Mouse (Mus musculus) hindbrain, embryonic 16.5 days (tissue): ENCODE results near the gene B3gnt6. TPM values are rescaled to one million over a fixed set of nuclear protein-coding genes. Genes with fewer than 3 reads are reported as not detected.

Experiments
- ATAC-seq: fragments of 200-750 bp; cut with Nextera tagmentation; 2 replicates; pipeline ENCODE4 v1.8.0; 2017; ENCODE audit warnings: moderate TSS enrichment, moderate library complexity
- H3K27ac ChIP-seq: fragments of 300-500 bp; sonication (generic); 2 replicates; pipeline ENCODE4 v1.5.1; 2014; ENCODE audit warnings: low read depth, mild to moderate bottlenecking, control low read depth, low read length, moderate library complexity
- H3K27me3 ChIP-seq: fragments of 300-500 bp; sonication (generic); replicated peaks from 2 replicates; pipeline ENCODE4 v1.6.1; 2014; ENCODE audit warnings: low read length; ENCODE audit not compliant: control insufficient read depth, insufficient read depth
- H3K36me3 ChIP-seq: fragments of 300-500 bp; sonication (generic); 2 replicates; pipeline ENCODE4 v1.6.1; 2014; ENCODE audit warnings: mild to moderate bottlenecking, low read length, moderate library complexity, mixed read lengths; ENCODE audit not compliant: control insufficient read depth, insufficient read depth
- H3K4me1 ChIP-seq: fragments of 300-500 bp; sonication (generic); 2 replicates; pipeline ENCODE4 v1.6.1; 2014; ENCODE audit warnings: low read depth, low read length; ENCODE audit not compliant: control insufficient read depth, insufficient read depth
- H3K4me2 ChIP-seq: fragments of 300-500 bp; sonication (generic); 2 replicates; pipeline ENCODE4 v1.6.1; 2014; ENCODE audit warnings: mild to moderate bottlenecking, low read length, control low read depth, moderate library complexity
- H3K4me3 ChIP-seq: fragments of 300-500 bp; sonication (generic); 2 replicates; pipeline ENCODE4 v1.5.1; 2014; ENCODE audit warnings: mild to moderate bottlenecking, low read length, control low read depth, moderate library complexity
- H3K9ac ChIP-seq: fragments of 300-500 bp; sonication (generic); 2 replicates; pipeline ENCODE4 v1.6.1; 2014; ENCODE audit warnings: low read depth, mild to moderate bottlenecking, control low read depth, low read length, moderate library complexity
- H3K9me3 ChIP-seq: fragments of 300-500 bp; sonication (generic); 2 replicates; pipeline ENCODE4 v1.6.1; 2014; ENCODE audit warnings: mild to moderate bottlenecking, low read length, moderate library complexity; ENCODE audit not compliant: control insufficient read depth
- WGBS: fragments of 180-500 bp; shearing (Covaris S2); extraction: QIAGEN DNeasy Blood & Tissue Kit; methylation state at CpG from one replicate; pipeline ENCODE4 v1.1.7; 2014; 5-methylcytosine and 5-hydroxymethylcytosine counted together
- polyA plus RNA-seq: library from polyadenylated mRNA; unstranded; fragments of >200 nt; fragmentation: Nextera tagmentation; extraction: Ambion mirVana; gene quantifications from 2 replicates; pipeline ENCODE4 v1.2.1, GENCODE M21; 2015

Gene B3gnt6
- polyA plus RNA-seq, 1 experiment from 2014 or later, result 0.78 TPM

- H3K27ac ChIP-seq, result no peak overlapping the region; the same call in 1 of the 2 replicates
- peak overlapping the region; percentile 85 for H3K4me2 ChIP-seq
- H3K36me3 ChIP-seq, result no peaks in the 10 kb centered on the region
- H3K4me3 ChIP-seq, result peak overlapping the region; percentile 91
- peak overlapping the region; percentile 85 for H3K9ac ChIP-seq
- no peaks in the 10 kb centered on the region for H3K27me3 ChIP-seq
- WGBS, result 82% methylated on average over 5 of the region's 5 CpGs
- peaks cover 19% of the 10 kb centered on the region for H3K4me1 ChIP-seq
- H3K9me3 ChIP-seq, result no peaks in the 10 kb centered on the region
- ATAC-seq, result peak; percentile 35
These were observed 20.6 kb downstream of the B3gnt6 start for GRCm38 (mm10) chr7:98178560-98179231.

GRCm38 (mm10) chr7:98177929-98178559 is 21.2 kb downstream of the B3gnt6 start, which contains the start of gene Capn5:
Gene Capn5 (minus strand): TSS chr7:98178274.
- WGBS, result 1% methylated on average over 38 of the region's 44 CpGs
- peak within 1 kb of the TSS; percentile 73 for H3K27ac ChIP-seq
- H3K4me1 ChIP-seq, result peaks cover 19% of the 10 kb centered on the region
- H3K36me3 ChIP-seq, result no peaks in the 10 kb centered on the region
- H3K27me3 ChIP-seq, result no peaks in the 10 kb centered on the region
- peak; percentile 90 for ATAC-seq
- peak within 1 kb of the TSS; percentile 91 for H3K4me3 ChIP-seq
- no peaks in the 10 kb centered on the region for H3K9me3 ChIP-seq
- peak within 1 kb of the TSS; percentile 85 for H3K4me2 ChIP-seq
- peak within 1 kb of the TSS; percentile 85 for H3K9ac ChIP-seq

GRCm38 (mm10) chr7:98177566-98177928 is 21.7 kb downstream of the B3gnt6 start:
- 7% methylated on average over 8 of the region's 9 CpGs for WGBS
- ATAC-seq, result no peak
- peak overlapping the region; percentile 85 for H3K4me2 ChIP-seq

GRCm38 (mm10) chr7:98177071-98177485 is 22.2 kb downstream of the B3gnt6 start:
- ATAC-seq, result 0 out of 2 replicates have a peak, but pooled peaks have one; percentile 9
- Histone ChIP-seq H3K4me2 (peak overlapping the region; percentile 85), H3K36me3 (no peaks in the 10 kb centered on the region), H3K4me3 (peak overlapping the region; percentile 91), H3K27ac (no peak overlapping the region), H3K27me3 (no peaks in the 10 kb centered on the region), H3K4me1 (peaks cover 19% of the 10 kb centered on the region), H3K9ac (peak overlapping the region; percentile 85), H3K9me3 (no peaks in the 10 kb centered on the region)
- 56% methylated on average over 2 of the region's 2 CpGs for WGBS

More at GRCm38 (mm10) chr7:98177566-98177928, 21.7 kb downstream of the B3gnt6 start:
- Histone ChIP-seq H3K36me3 (no peaks in the 10 kb centered on the region), H3K4me1 (peaks cover 19% of the 10 kb centered on the region), H3K27me3 (no peaks in the 10 kb centered on the region), H3K9me3 (no peaks in the 10 kb centered on the region), H3K27ac (no peak overlapping the region; the same call in 1 of the 2 replicates), H3K9ac (peak overlapping the region; percentile 85), H3K4me3 (peak overlapping the region; percentile 91)

GRCm38 (mm10) chr7:98176322-98177070 is 22.8 kb downstream of the B3gnt6 start:
- no peak overlapping the region for H3K9ac ChIP-seq
- WGBS, result 81% methylated on average over 8 of the region's 8 CpGs
- H3K27ac ChIP-seq, result no peak overlapping the region
- H3K27me3 ChIP-seq, result no peaks in the 10 kb centered on the region
- peaks cover 19% of the 10 kb centered on the region for H3K4me1 ChIP-seq
- H3K9me3 ChIP-seq, result no peaks in the 10 kb centered on the region
- H3K4me2 ChIP-seq, result peak overlapping the region; percentile 85
- peak overlapping the region; percentile 91 for H3K4me3 ChIP-seq
- no peaks in the 10 kb centered on the region for H3K36me3 ChIP-seq
- ATAC-seq, result no peak

- no peaks in the 10 kb centered on the region for H3K27me3 ChIP-seq
- ATAC-seq, result no peak
- H3K9me3 ChIP-seq, result no peaks in the 10 kb centered on the region
- H3K36me3 ChIP-seq, result no peaks in the 10 kb centered on the region
- H3K27ac ChIP-seq, result no peak overlapping the region
- H3K4me2 ChIP-seq, result no peak overlapping the region
- H3K4me1 ChIP-seq, result peaks cover 19% of the 10 kb centered on the region
- H3K4me3 ChIP-seq, result no peak overlapping the region
- H3K9ac ChIP-seq, result no peak overlapping the region
- WGBS, result 88% methylated on average over 4 of the region's 4 CpGs
These were observed 24.2 kb downstream of the B3gnt6 start for GRCm38 (mm10) chr7:98174883-98175755.

- H3K27ac ChIP-seq, result no peak overlapping the region
- H3K4me2 ChIP-seq, result no peak overlapping the region
- no peak for ATAC-seq
- no peaks in the 10 kb centered on the region for H3K9me3 ChIP-seq
- 50% methylated on average over 4 of the region's 4 CpGs for WGBS
- no peak overlapping the region for H3K9ac ChIP-seq
- no peaks in the 10 kb centered on the region for H3K27me3 ChIP-seq
- H3K4me3 ChIP-seq, result no peak overlapping the region
- no peaks in the 10 kb centered on the region for H3K36me3 ChIP-seq
- H3K4me1 ChIP-seq, result peaks cover 15% of the 10 kb centered on the region
These were observed 25.9 kb downstream of the B3gnt6 start for GRCm38 (mm10) chr7:98173408-98173807.

GRCm38 (mm10) chr7:98172661-98173060 is 26.6 kb downstream of the B3gnt6 start:
- no peak overlapping the region for H3K27ac ChIP-seq
- H3K9me3 ChIP-seq, result no peaks in the 10 kb centered on the region
- no peaks in the 10 kb centered on the region for H3K27me3 ChIP-seq
- WGBS, result 83% methylated on average over 8 of the region's 8 CpGs
- H3K4me2 ChIP-seq, result no peak overlapping the region
- no peak for ATAC-seq
- H3K9ac ChIP-seq, result no peak overlapping the region
- no peaks in the 10 kb centered on the region for H3K36me3 ChIP-seq
- no peak overlapping the region for H3K4me3 ChIP-seq
- H3K4me1 ChIP-seq, result peaks cover 14% of the 10 kb centered on the region
